Mouse (Mus musculus): ENCODE results near the gene Tmem215. TPM values are rescaled to one million over a fixed set of nuclear protein-coding genes. Genes with fewer than 3 reads are reported as not detected.

The Tmem215 gene
- total RNA-seq (2021) (not detected), polyA plus RNA-seq (2012; rRNA removed) (0.27 TPM in 2 replicates)
- long read RNA-seq, result 0 reads

DNA sequence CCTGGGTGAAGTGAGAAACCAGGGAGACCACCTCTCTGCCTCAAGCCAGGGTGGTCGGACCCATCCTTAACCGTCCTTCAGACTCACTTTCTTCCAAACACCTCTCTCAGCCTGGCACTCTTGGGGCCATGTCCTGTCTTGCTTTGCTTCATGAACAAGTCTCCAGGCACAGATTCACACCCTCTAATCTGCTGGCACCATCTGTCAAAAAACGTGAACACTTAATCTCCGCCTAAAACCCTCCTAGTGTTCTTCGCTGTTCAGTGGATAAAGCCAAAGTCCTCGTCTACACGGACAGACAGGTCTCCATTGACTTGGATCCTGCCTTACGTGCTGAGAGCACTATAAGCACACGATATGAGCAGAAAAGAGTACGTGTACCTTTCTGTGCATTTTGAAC is at the start of gene Tmem215:
Gene Tmem215 (plus strand): TSS at position 301 of the 400 bp plus-strand sequence.
- DNase-seq, result no peak

DNA sequence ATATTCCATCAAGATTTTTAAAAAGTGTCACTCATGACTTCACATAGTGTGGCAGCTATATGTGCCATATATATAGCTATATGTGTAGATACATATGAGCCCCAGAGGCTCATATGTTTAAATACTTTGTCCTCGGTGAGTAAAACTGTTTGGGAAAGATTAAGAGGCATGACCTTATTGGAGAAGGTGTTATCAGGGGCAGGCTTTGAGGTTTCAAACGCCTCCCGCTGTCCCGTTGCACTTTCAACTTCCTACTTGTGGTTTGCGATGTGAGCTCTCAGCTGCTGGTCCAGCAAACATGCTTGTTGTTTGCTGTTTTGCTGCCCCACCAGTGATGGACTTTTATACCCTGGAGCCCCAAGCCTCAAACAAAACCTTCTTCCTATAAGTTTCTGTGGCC is 40.1 kb upstream of the Tmem215 start:
- DNase-seq, result no peak

DNA sequence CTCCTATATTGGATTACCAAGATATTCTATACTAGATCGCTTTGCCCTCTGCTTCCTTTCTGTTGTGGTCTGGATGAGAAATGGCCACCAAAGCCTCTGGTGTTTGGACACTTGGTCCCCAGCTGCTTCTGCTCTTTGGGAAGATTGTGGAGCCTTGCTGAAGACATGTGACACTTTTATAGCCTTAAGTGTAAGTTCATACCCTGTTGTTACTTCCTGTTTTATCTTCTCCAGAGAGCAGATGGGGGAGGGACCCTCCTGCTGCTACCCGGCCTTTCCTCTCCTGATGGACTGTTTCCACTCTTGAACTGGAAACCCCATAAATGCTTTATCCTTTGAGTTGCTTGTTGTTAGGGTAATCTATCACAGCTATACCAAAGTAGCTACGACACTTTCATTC is 38.6 kb upstream of the Tmem215 start:
- no peak for DNase-seq

DNA sequence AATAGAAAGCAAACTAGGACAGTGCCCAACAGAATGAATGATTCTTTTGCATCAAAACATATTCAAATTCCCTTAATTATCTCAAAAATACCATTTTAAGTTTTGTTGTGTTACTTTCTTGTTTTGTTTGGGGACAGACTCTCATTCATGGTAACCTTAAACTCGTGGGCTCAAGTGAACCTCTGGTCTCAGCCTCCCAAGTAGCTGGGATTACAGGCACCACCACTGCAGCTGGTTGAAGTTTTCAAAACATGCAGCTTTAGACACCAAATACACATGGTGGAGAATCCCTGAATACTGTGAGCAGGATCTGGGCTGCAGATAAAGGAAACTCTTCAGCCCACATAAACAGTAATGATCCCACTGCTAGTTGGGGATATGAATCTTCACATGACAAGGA is 37.6 kb upstream of the Tmem215 start:
- no peak for DNase-seq

DNA sequence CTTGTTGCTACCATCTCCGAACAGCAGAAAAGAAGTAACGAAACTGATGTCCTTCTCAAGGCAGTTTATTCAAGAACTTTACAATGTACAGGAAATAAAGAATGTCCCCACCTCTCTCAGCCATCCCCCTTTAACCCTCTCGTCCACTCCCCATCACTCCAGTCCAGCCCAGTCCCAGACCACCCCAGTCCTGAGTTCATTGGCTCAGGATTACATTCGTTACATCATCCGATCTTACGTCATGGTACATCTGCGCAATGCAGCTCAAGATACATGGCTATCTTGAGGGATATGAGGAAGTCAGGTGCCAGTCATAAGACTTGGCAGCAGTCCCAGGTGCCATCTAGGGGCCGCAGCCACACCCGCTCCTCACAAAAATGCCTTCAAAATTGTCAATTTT is 28.4 kb upstream of the Tmem215 start:
- no peak for DNase-seq

DNA sequence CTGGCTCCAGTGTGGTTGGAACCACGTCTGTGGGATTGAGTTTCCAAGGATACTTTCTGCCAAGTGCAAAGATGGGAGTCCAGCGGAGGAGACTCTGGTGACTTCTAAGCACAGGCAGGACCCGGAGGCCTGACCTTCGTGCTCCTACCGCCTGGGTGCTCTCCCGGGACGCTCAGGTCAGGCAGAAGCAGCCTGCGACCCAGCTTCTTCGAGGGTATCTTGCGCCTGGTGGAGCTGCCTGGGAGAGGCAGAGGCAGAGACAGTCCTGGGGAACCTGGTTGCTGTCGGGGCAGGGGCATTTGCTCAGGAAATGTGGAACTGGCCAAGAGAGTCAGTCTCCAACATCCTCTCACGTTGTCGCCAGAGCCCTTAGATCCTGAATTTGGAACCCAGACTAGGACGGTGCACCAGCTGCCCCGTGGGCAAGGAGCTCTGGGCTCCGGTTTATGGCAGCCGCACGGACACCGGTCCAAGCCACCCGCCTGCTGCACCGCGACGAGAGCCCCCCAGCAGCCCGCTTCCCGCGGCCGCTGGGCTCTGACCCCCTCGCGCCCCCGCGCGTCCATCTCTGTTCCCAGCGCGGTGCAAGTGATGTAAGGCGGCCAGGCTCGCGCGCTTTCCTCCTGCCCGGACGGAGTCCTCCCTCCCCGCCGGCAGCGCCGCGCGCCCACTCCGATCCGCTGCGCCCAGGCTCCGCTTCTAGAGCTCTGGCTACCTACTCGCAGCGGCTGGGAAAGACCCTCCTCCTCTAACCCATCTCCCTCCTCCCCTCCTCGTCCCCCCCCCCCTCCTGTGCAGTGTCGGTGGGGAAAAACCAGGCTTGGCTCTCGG is 935 bp downstream of the Tmem215 start:
- peak; percentile 3 for DNase-seq

DNA sequence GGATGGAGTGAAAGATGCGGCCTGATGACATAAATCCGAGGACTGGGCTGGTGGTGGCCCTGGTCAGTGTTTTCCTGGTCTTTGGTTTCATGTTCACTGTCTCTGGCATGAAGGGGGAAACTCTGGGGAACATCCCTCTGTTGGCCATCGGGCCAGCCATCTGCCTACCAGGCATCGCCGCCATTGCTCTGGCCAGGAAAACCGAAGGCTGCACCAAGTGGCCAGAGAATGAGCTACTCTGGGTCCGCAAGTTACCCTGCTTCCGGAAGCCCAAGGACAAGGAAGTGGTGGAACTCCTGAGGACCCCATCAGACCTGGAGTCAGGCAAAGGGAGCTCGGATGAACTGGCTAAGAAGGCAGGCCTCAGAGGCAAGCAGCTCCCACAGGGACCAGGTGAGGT is 1.9 kb downstream of the Tmem215 start:
- no peak for DNase-seq

DNA sequence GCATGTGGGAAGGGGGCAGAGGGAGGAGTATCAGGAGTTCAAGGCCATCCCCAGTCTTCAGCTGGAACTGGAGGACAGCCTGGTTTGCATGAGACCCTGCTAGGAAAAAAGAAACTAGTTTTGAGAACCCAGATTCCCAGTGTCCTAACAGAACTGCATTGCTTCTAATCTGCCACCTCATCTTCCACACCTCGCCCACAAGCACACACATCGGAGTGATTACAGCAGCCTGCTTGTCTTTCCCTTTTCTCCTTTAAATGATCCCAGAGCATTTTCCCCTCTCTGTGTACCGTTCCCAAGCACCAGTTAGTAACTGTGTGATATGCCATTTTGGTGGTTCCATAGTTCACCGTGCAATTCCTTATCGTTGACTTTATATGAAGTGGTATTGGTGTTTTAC is 6.0 kb downstream of the Tmem215 start:
- no peak for DNase-seq

DNA sequence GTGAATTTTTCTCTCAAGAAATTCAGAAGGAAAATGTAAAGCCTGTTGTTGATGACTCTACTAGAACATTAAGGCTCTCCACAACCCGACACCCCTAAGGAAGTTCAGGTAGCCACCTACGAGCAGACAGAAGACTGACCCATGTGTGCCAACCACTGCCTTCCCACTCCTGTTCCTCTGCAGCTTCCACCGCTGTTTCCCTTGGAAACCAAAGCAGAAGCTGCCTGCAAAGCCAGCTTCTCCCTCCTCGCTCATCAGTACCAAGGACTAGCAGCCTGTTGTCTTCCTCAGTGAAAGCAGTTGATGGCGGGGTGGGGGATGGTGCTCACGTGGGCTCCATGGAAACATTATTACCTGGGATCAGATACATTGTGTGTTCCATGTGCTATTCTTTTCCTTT is 14.6 kb downstream of the Tmem215 start:
- no peak for DNase-seq

DNA sequence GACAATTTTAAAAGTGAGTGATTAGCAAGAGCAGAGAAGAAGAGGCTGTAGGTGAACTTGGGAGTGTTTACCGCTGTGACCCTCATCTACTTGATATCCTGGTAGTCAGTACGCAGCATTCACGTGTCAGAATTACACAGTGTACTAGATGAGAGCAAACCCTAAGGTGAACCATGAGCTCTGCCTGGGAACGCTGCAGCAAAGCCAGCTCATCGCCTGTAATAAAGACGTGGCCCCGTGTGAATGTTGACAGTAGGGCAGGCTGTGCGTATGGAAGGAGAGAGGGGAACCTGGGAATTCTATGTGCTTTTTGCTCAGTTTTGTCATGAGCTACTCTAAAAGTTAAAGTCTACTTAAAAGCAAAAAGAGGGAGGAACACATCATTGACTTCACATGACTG is 19.8 kb downstream of the Tmem215 start:
- DNase-seq, result no peak

DNA sequence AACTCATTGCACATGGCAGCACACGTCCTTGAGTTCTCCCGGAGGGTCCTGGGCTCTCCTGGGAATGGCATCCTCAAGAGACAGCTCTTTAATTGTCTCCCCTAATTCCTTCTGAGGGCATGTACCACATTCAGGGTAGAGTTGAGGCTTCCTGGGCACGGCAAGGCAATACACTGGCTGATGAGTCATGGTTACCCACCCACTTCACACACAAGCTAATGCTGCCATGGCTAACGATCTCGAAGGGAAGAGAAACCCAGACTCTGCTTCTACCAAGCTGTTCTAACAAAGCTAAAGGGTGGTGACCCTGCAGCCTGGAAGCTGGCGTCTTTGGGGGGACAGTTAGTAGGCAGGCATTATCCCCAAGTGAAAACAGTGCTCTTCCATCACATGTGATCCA is 24.4 kb downstream of the Tmem215 start:
- DNase-seq, result no peak

DNA sequence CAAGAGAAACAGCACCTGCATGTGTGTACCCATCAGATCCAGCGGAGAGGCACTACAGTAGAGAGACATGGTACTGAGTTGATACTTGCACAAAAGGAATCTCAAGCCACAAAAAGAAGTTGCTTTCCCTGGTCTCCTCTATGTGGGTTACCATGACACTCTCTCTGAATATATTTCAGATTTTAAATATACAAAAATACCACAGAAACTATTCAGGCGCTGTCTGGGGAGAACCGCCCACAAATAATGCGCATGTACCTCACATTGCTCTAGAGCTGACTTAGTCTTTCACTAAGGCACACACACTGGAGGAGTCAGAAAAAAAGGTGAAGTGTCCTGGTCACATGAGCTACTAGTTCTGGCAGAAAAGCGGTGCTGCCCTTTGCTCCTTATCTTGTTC is 24.8 kb downstream of the Tmem215 start:
- DNase-seq, result no peak

DNA sequence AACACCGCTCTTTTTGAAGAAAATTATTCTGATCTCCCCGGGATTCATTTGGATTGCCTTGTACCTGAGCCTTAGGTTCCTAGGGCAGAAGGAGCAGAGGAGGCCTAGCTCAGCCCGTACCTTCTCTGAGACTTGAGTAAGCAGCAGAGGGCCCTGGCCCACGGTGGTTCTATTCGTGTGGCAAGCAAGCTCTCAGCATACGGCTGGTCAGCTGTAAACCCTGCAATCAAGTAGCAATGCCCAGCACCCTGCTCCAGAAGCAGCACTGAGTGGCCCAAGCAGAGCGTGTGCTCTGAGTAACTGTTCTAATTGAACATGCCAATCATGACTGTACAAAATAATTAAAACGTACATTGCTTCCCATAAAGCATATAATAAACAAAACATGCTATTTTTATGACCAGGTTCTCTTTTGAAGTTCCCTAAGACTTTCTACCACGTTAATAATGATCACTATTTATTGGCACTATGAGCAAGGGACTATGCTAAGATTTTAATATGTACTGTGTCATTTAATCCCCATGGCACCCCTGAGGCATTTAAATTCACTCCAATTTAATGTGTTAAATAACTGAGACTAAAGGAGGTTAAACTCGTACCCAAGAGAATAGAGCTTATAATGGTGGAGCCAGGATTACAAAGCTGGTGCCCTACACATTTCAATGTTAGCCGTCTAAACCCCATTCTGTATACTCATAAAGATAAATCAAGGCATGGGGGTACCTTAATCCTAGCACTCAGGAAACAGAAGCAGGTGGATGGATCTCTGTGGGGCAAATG is 28.0 kb downstream of the Tmem215 start:
- DNase-seq, result no peak

DNA sequence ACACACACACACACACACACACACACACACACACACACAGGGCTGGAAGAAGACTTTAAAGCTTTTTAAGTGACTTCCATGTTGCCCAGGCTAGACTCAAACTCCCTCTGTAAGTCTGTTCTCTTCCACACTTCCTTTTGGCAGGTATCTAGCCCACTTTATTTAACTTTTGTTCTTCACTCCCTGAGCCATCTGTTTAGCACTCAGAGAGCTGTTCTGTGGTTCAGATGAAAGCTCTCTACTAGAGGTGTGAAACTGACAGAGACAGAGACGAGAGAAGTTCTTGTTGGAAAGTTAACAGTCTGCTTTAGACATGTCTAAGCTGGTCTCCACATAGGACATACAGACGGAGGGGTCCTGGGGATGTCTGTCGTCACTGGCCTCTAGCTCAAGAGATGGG is 30.5 kb downstream of the Tmem215 start:
- DNase-seq, result no peak

DNA sequence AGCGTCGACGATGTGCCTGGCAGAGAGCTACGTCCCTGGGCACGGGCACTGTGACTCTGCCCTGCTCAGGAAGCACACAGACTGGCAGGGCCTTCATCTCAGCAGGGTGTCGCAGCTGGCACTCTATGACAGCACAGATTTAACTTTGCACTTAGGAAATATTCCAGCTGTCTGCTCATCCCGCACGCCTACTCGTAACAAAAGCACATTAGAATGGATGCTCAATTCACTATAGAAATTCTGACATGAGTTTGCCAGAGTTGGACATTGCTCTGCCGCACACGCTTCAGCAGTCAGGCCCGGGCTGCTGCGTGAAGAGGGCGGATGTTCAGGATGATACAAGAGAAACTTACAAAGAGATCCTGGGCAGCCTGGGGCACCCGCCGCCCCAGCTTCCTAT is 37.6 kb downstream of the Tmem215 start:
- no peak for DNase-seq

DNA sequence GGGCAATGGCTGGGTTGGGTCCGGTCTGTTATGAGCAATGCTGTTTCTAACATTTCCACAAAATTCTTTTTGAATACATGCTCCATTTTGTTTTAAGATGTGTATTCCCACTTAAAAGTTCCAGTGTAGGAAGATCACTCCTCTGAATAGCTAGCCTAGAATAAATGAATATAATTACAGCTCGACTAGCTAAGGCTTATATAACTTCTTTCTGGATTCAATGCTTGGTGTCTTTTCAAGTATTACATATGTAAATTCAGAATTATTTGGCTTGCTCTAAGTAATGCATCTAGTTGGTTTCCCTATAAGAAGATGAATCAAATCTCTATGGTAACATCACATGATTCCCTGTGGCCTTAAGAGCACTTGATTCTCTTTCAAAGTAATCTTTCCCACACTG is 41.3 kb downstream of the Tmem215 start:
- no peak for DNase-seq

DNA sequence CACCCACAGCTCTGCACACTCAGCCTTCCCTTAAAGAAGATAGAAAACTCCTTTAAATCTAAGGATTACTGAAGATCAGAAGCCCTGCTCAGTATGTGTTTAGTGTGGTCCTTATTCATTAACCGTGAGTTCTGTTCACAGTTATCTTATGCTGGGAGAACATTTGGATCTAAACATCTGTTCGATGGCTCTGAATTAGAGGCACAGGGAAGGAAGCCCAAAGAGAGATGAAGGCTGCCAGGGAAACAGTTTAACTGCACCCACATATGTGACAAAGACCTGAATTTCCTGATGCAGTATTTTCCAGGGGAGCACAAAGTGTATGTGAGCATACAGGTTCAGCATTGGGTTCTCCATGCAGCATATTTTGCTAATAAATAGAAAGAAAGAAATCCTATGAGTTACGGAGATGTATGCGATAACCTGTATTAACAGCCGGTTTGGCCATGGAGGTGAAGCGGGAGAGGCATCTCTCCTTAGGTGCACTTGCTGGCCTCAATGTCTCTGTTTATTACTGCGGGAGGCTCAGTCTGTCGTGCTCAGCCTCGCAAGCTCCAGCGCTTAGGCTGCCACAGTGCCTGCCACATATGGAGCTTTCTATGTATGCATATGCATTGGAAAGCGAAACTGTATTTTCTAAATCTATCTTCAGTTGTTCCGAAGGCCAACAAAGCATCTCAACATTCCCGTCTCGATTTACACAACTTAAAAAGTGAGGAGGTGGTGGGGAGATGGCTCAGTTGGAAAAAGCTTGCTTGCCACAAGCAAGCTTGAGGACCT is 46.8 kb downstream of the Tmem215 start:
- no peak for DNase-seq

Other genes starting within 250 kb of the Tmem215 start
- gene Ddx58, start 232.4 kb upstream of the Tmem215 start, total RNA-seq (2021), result 10 to 100 TPM; 25.2 to 30.3 TPM
- 9.7 and 13.3 TPM in 2 replicates for gene Ddx58, start 232.4 kb upstream of the Tmem215 start, polyA plus RNA-seq (2012; rRNA removed)
- gene Smim27, start 202.6 kb upstream of the Tmem215 start, total RNA-seq (2021), result 10 to 100 TPM; 52.9 to 54.7 TPM
- 23.2 and 33.7 TPM in 2 replicates for gene Smim27, start 202.6 kb upstream of the Tmem215 start, polyA plus RNA-seq (2012; rRNA removed)
- gene Topors, start 202.3 kb upstream of the Tmem215 start, total RNA-seq (2021), result 10 to 100 TPM; 26.0 to 29.8 TPM
- gene Topors, start 202.3 kb upstream of the Tmem215 start, polyA plus RNA-seq (2012; rRNA removed), result 4.0 and 4.1 TPM in 2 replicates
- gene Ndufb6, start 192.8 kb upstream of the Tmem215 start, total RNA-seq (2021), result 100 to 1,000 TPM; 173 to 335 TPM
- gene Ndufb6, start 192.8 kb upstream of the Tmem215 start, polyA plus RNA-seq (2012; rRNA removed), result 50.3 and 55.2 TPM in 2 replicates
- gene Aptx, start 231.0 kb downstream of the Tmem215 start, total RNA-seq (2021), result 10 to 100 TPM; 16.1 to 18.5 TPM
- gene Aptx, start 231.0 kb downstream of the Tmem215 start, polyA plus RNA-seq (2012; rRNA removed), result 2.4 and 2.6 TPM in 2 replicates
- 100 to 1,000 TPM; 204 to 715 TPM for gene Dnaja1, start 250.0 kb downstream of the Tmem215 start, total RNA-seq (2021)
- gene Dnaja1, start 250.0 kb downstream of the Tmem215 start, polyA plus RNA-seq (2012; rRNA removed), result 0.98 and 1.4 TPM in 2 replicates